Mouse (Mus musculus) heart, postnatal 10 days (tissue): Measurements from ENCODE around the gene Acaa1b. TPM values are rescaled to one million over a fixed set of nuclear protein-coding genes. Genes with fewer than 3 reads are reported as not detected.

Experiments used
- total RNA-seq, 2 experiments: library from RNA; stranded (reverse); gene quantifications; 2 replicates each; pipeline ENCODE4 v1.2.3; 2021

The Acaa1b gene
- total RNA-seq, 2 experiments from 2014 or later, result 2.6 to 4.8 TPM

Other genes starting within 250 kb of the Acaa1b start
- gene Ctdspl, start 230.6 kb downstream of the Acaa1b start, total RNA-seq, result 10 to 100 TPM; 16.0 to 17.5 TPM
- 1 to 10 TPM; 1.5 to 3.7 TPM for gene Vill, start 104.3 kb downstream of the Acaa1b start, total RNA-seq
- 10 to 100 TPM; 16.5 to 18.7 TPM for gene Plcd1, start 63.6 kb downstream of the Acaa1b start, total RNA-seq
- gene Dlec1, start 54.6 kb downstream of the Acaa1b start, total RNA-seq, result under 1 TPM in 1 of 2 experiments, not detected in 1; 0.07 TPM
- gene Gm47289, start 2.1 kb upstream of the Acaa1b start, total RNA-seq, result not detected
- gene Slc22a13, start 52.0 kb upstream of the Acaa1b start, total RNA-seq, result not detected
- gene Oxsr1, start 165.3 kb upstream of the Acaa1b start, total RNA-seq, result 10 to 100 TPM; 37.6 to 37.9 TPM
- 10 to 100 TPM; 78.6 to 80.0 TPM for gene Acaa1a, start 182.6 kb upstream of the Acaa1b start, total RNA-seq
- gene Myd88, start 184.3 kb upstream of the Acaa1b start, total RNA-seq, result 10 to 100 TPM; 16.1 to 20.8 TPM
- under 1 TPM; 0.52 to 0.57 TPM for gene Xylb, start 200.3 kb upstream of the Acaa1b start, total RNA-seq
- under 1 TPM in 1 of 2 experiments, not detected in 1; 0.32 TPM for gene Slc22a14, start 208.5 kb upstream of the Acaa1b start, total RNA-seq
- 1 to 10 TPM; 6.9 to 7.4 TPM for gene Acvr2b, start 245.0 kb upstream of the Acaa1b start, total RNA-seq